Mouse (Mus musculus): ENCODE data around the gene Slc9a3.

Slc9a3 gene

GRCm38 (mm10) chr13:74121141-74121602 is at the start of gene Slc9a3:
Gene Slc9a3 (plus strand): TSS chr13:74121457.
- DNase-seq, result no peak

- DNase-seq, result no peak
Observed at GRCm38 (mm10) chr13:74071714-74072113, 49.5 kb upstream of the Slc9a3 start.

GRCm38 (mm10) chr13:74073369-74073768 is 47.9 kb upstream of the Slc9a3 start:
- no peak for DNase-seq

- DNase-seq, result no peak
Observed at GRCm38 (mm10) chr13:74090265-74090664, 31.0 kb upstream of the Slc9a3 start.

- DNase-seq, result no peak
Observed at GRCm38 (mm10) chr13:74095936-74096335, 25.3 kb upstream of the Slc9a3 start.

- DNase-seq, result peak; percentile 40 to 51
Observed at GRCm38 (mm10) chr13:74096715-74097363, 24.4 kb upstream of the Slc9a3 start.

- no peak for DNase-seq
Observed at GRCm38 (mm10) chr13:74098913-74099312, 22.3 kb upstream of the Slc9a3 start.

GRCm38 (mm10) chr13:74102108-74102830 is 19.0 kb upstream of the Slc9a3 start:
- DNase-seq, result no peak

- DNase-seq, result peak; percentile 62 to 64
Observed at GRCm38 (mm10) chr13:74102831-74103582, 18.2 kb upstream of the Slc9a3 start.

- DNase-seq, result no peak
Observed at GRCm38 (mm10) chr13:74104417-74104816, 16.8 kb upstream of the Slc9a3 start.

GRCm38 (mm10) chr13:74107410-74107809 is 13.8 kb upstream of the Slc9a3 start:
- DNase-seq, result no peak

- DNase-seq, result no peak
Observed at GRCm38 (mm10) chr13:74112593-74112992, 8.7 kb upstream of the Slc9a3 start.

GRCm38 (mm10) chr13:74113626-74114191 is 7.5 kb upstream of the Slc9a3 start:
- no peak for DNase-seq

GRCm38 (mm10) chr13:74121795-74122330 is 606 bp downstream of the Slc9a3 start:
- DNase-seq, result no peak

GRCm38 (mm10) chr13:74122632-74123031 is 1.4 kb downstream of the Slc9a3 start:
- DNase-seq, result no peak

GRCm38 (mm10) chr13:74127571-74127970 is 6.3 kb downstream of the Slc9a3 start:
- DNase-seq, result no peak

GRCm38 (mm10) chr13:74129909-74130308 is 8.7 kb downstream of the Slc9a3 start:
- no peak for DNase-seq

- DNase-seq, result no peak
Observed at GRCm38 (mm10) chr13:74138906-74139647, 17.8 kb downstream of the Slc9a3 start.

GRCm38 (mm10) chr13:74140793-74141192 is 19.5 kb downstream of the Slc9a3 start:
- no peak for DNase-seq

- DNase-seq, result no peak
Observed at GRCm38 (mm10) chr13:74143282-74143681, 22.0 kb downstream of the Slc9a3 start.

GRCm38 (mm10) chr13:74144120-74144884 is 23.0 kb downstream of the Slc9a3 start:
- DNase-seq, result no peak
